Mouse (Mus musculus) inflammation-experienced regulatory T-cells, adult 6 months (primary cell): ENCODE results near the gene Papln. TPM values are rescaled to one million over a fixed set of nuclear protein-coding genes. Genes with fewer than 3 reads are reported as not detected.

Source experiments
- ATAC-seq: one replicate; pipeline ENCODE4 v1.8.0; 2017
- polyA plus RNA-seq, 3 experiments: library from polyadenylated mRNA; unstranded; fragments of 100-300 nt; shearing (Covaris generic); gene quantifications; one replicate each; pipeline ENCODE4 v1.2.1; 2017

Papln gene
- polyA plus RNA-seq, 3 experiments from 2014 or later = not detected

GRCm38 (mm10) chr12:83768235-83768899 lies 4.9 kb downstream of the Papln start:
- ATAC-seq = no peak

GRCm38 (mm10) chr12:83770418-83771256 lies 7.2 kb downstream of the Papln start:
- ATAC-seq = no peak

- ATAC-seq = no peak
Observed at GRCm38 (mm10) chr12:83775621-83776020, 12.2 kb downstream of the Papln start.

- ATAC-seq = no peak
Observed at GRCm38 (mm10) chr12:83776766-83777165, 13.3 kb downstream of the Papln start.

- no peak for ATAC-seq
Observed at GRCm38 (mm10) chr12:83780181-83780580, 16.7 kb downstream of the Papln start.

- ATAC-seq = no peak
Observed at GRCm38 (mm10) chr12:83781204-83781603, 17.8 kb downstream of the Papln start.

GRCm38 (mm10) chr12:83781640-83782278 lies 18.3 kb downstream of the Papln start:
- no peak for ATAC-seq

- ATAC-seq = no peak
Observed at GRCm38 (mm10) chr12:83782669-83783068, 19.2 kb downstream of the Papln start.

GRCm38 (mm10) chr12:83785305-83785704 lies 21.9 kb downstream of the Papln start:
- no peak for ATAC-seq

- ATAC-seq = no peak
Observed at GRCm38 (mm10) chr12:83789051-83789780, 25.8 kb downstream of the Papln start.

GRCm38 (mm10) chr12:83789781-83790140 lies 26.3 kb downstream of the Papln start:
- no peak for ATAC-seq

- ATAC-seq = no peak
Observed at GRCm38 (mm10) chr12:83790749-83791148, 27.3 kb downstream of the Papln start.

GRCm38 (mm10) chr12:83791737-83792136 lies 28.3 kb downstream of the Papln start:
- ATAC-seq = no peak

GRCm38 (mm10) chr12:83792706-83793410 lies 29.4 kb downstream of the Papln start:
- ATAC-seq = no peak

- no peak for ATAC-seq
Observed at GRCm38 (mm10) chr12:83795051-83795450, 31.6 kb downstream of the Papln start.

GRCm38 (mm10) chr12:83795586-83795985 lies 32.2 kb downstream of the Papln start:
- no peak for ATAC-seq

- ATAC-seq = no peak
Observed at GRCm38 (mm10) chr12:83798313-83798712, 34.9 kb downstream of the Papln start.

GRCm38 (mm10) chr12:83800943-83801342 lies 37.5 kb downstream of the Papln start:
- no peak for ATAC-seq

GRCm38 (mm10) chr12:83803641-83804040 lies 40.2 kb downstream of the Papln start:
- no peak for ATAC-seq

- no peak for ATAC-seq
Observed at GRCm38 (mm10) chr12:83811901-83812300, 48.5 kb downstream of the Papln start.

- ATAC-seq = no peak
Observed at GRCm38 (mm10) chr12:83816616-83817015, 53.2 kb downstream of the Papln start.

- no peak for ATAC-seq
Observed at GRCm38 (mm10) chr12:83830424-83830823, 67.0 kb downstream of the Papln start.
